In genomic region chr6:5310491-5310890, GRCm38 (mm10) we compare ENCODE assay signal across 13 mouse cellular contexts. TPM values are rescaled to one million over a fixed set of nuclear protein-coding genes. Genes with fewer than 3 reads are reported as not detected.
DNase-seq lines count a peak whose midpoint lies in the region; ATAC-seq lines count a peak whose summit lies in the region.
"Had no signal": no experiment of that assay in that cellular context is flagged by ENCODE, and none has a peak within 500 bp of the region (broad histone marks: within the 10 kb centered on the region; RNA-seq: fewer than 3 reads in every experiment).

No protein-coding gene starts in this region.

- no peak overlapping the region for H3K9ac ChIP-seq in midbrain, embryonic 11.5 days (ENCODE audit: low read length)
- H3K9ac ChIP-seq in midbrain, embryonic 16.5 days (ENCODE audit: low read depth, low read length): no peak overlapping the region

- H3K27ac ChIP-seq in heart, embryonic 10.5 days: no peak overlapping the region
- no peak overlapping the region for H3K27ac ChIP-seq in midbrain, embryonic 11.5 days (ENCODE audit: low read depth, low read length)
- no peak overlapping the region for H3K27ac ChIP-seq in midbrain, embryonic 16.5 days (ENCODE audit: low read length)

- H3K36me3 ChIP-seq in heart, embryonic 10.5 days: no peaks in the 10 kb centered on the region
- H3K36me3 ChIP-seq in midbrain, embryonic 11.5 days (ENCODE audit: control insufficient read depth, insufficient read depth, low read length): no peaks in the 10 kb centered on the region
- H3K36me3 ChIP-seq in midbrain, embryonic 16.5 days (ENCODE audit: control insufficient read depth, insufficient read depth, low read length): no peaks in the 10 kb centered on the region
- H3K36me3 ChIP-seq: G1E had no signal

- 79% methylated on average over 3 of the region's 3 CpGs for WGBS in heart, embryonic 10.5 days
- WGBS in midbrain, embryonic 11.5 days: 85% methylated on average over 3 of the region's 3 CpGs
- WGBS in midbrain, embryonic 16.5 days: 80% methylated on average over 3 of the region's 3 CpGs

- H3K4me2 ChIP-seq in midbrain, embryonic 11.5 days: no peak overlapping the region
- H3K4me2 ChIP-seq in midbrain, embryonic 16.5 days (ENCODE audit: low read length): no peak overlapping the region

- DNase-seq in heart, adult 11 months: peak; percentile 68
- DNase-seq in heart, embryonic 10.5 days (ENCODE audit: low spot score): no peak
- peak; percentile 77 for DNase-seq in midbrain, embryonic 11.5 days (ENCODE audit: low spot score, missing footprints)
- DNase-seq: B cell, adult 2 months; cerebellum, adult 11 months; cerebellum, adult 11-12 months; cerebellum, adult 18-20 months had no signal

- peaks cover 5% of the 10 kb centered on the region; the same call in 1 of the 2 replicates for H3K4me1 ChIP-seq in heart, embryonic 10.5 days
- H3K4me1 ChIP-seq in midbrain, embryonic 11.5 days (ENCODE audit: control insufficient read depth, insufficient read depth, low read length): no peaks in the 10 kb centered on the region
- H3K4me1 ChIP-seq in midbrain, embryonic 16.5 days (ENCODE audit: control insufficient read depth, insufficient read depth, low read length): no peaks in the 10 kb centered on the region

- ATAC-seq in midbrain, embryonic 11.5 days (ENCODE audit: low FRiP score): no peak
- no peak for ATAC-seq in midbrain, embryonic 16.5 days
- ATAC-seq: activated CD4-positive, CD25-positive, alpha-beta regulatory T cell, adult 4 months; CD4-positive, CD25-positive, alpha-beta regulatory T cell, adult 4 months; Patski had no signal

- no peaks in the 10 kb centered on the region for H3K9me3 ChIP-seq in heart, embryonic 10.5 days
- H3K9me3 ChIP-seq in midbrain, embryonic 11.5 days (ENCODE audit: control insufficient read depth, low read length): no peaks in the 10 kb centered on the region
- H3K9me3 ChIP-seq in midbrain, embryonic 16.5 days (replicated peaks; ENCODE audit: control insufficient read depth, low read length, poor library complexity, severe bottlenecking): no peaks in the 10 kb centered on the region
- H3K9me3 ChIP-seq: G1E had no signal

- no peak overlapping the region for H3K4me3 ChIP-seq in heart, embryonic 10.5 days
- H3K4me3 ChIP-seq in midbrain, embryonic 11.5 days (ENCODE audit: low read depth, low read length): no peak overlapping the region
- H3K4me3 ChIP-seq in midbrain, embryonic 16.5 days (ENCODE audit: low read depth, low read length): no peak overlapping the region

- H3K27me3 ChIP-seq in heart, embryonic 10.5 days (ENCODE audit: insufficient read depth, poor library complexity, severe bottlenecking): no peaks in the 10 kb centered on the region
- H3K27me3 ChIP-seq in midbrain, embryonic 11.5 days (ENCODE audit: control insufficient read depth, insufficient read depth, low read length): no peaks in the 10 kb centered on the region
- no peaks in the 10 kb centered on the region for H3K27me3 ChIP-seq in midbrain, embryonic 16.5 days (ENCODE audit: control insufficient read depth, insufficient read depth, low read depth, low read length)
- H3K27me3 ChIP-seq: CH12.LX, Patski had no signal

RNA-seq across cellular contexts. Expression of gene Pon2, which starts 12.2 kb away (rescaled TPM):
- polyA plus RNA-seq in heart, embryonic 10.5 days (2016; fragmentation: Nextera tagmentation; extraction: Ambion mirVana): 36.8 and 37.9 TPM in 2 replicates
- polyA plus RNA-seq in midbrain, embryonic 11.5 days (2014; fragmentation: Nextera tagmentation; extraction: Ambion mirVana): 23.0 and 28.4 TPM in 2 replicates
- 25.7 and 27.7 TPM in 2 replicates for polyA plus RNA-seq in midbrain, embryonic 16.5 days (2015; fragmentation: Nextera tagmentation; extraction: Ambion mirVana)

RNA-seq across cellular contexts. Expression of gene Pon3, which starts 54.4 kb away (rescaled TPM):
- polyA plus RNA-seq in heart, embryonic 10.5 days (2016; fragmentation: Nextera tagmentation; extraction: Ambion mirVana): 24.6 and 31.8 TPM in 2 replicates
- polyA plus RNA-seq in midbrain, embryonic 11.5 days (2014; fragmentation: Nextera tagmentation; extraction: Ambion mirVana): 7.1 TPM in 2 replicates
- polyA plus RNA-seq in midbrain, embryonic 16.5 days (2015; fragmentation: Nextera tagmentation; extraction: Ambion mirVana): 3.6 and 4.0 TPM in 2 replicates
